Mouse (Mus musculus): Measurements from ENCODE around the gene Prss35.

GRCm38 (mm10) chr9:86734795-86735194, 8.7 kb upstream of the Prss35 start:
- TF ChIP-seq GATA1 (IDR thresholded peaks at IDR 0.05; ENCODE audit: borderline replicate concordance, low read length) (no peak), FLI1 (IDR thresholded peaks at IDR 0.05; ENCODE audit: low read length) (no peak)

Measured in megakaryocyte, embryonic 14.5 days (primary cell).